Mouse (Mus musculus) urinary bladder, postnatal 36 days (tissue): ENCODE measurements around the gene Il27.

ENCODE experiments used
- DNase-seq, 2 experiments: peaks; one replicate each; pipeline ENCODE4 v3.0.0; 2022; ENCODE audit warnings: low spot score in 2 of 2, mixed read lengths in 1 of 2

The Il27 gene

DNA sequence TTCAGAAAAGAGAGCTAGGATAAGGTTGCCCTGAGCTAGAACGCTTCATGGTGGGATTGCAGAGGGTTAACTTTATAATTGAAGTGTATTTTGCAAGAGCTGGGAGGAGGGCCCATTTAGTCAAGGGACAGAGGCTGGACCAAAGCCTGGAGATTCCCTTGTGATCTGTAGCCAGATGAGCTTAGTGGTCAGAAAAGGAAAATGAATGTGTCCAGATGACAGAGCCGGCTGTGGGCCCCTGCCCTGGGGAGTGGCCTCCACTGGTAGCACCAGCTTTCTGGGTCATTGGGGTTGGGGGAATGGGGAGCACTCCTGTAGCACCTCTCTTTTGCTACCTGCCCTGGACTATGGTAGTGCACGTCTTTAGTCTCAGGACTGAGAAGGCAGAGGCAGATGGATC lies 12.3 kb upstream of the Il27 start:
- peak; percentile 41 to 74 for DNase-seq

DNA sequence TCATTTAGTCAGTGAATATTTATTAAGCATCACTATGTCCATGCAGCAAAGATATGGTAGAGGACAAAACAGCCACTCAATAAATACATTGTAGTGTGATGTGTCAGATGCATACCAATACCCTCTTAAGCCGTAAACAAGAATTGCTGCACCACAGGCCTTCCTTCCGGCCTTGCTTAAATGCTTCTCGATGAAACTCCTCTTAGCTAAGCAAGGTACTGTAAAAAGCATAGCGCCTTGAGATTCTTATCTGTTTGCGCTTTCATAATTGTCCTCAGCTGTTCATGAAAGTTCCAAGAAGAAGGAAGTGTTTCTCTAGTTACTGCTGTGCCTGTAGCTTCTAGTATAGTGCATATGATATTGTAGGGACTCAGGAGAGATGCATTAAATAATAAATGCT lies 11.9 kb upstream of the Il27 start:
- DNase-seq: no peak

DNA sequence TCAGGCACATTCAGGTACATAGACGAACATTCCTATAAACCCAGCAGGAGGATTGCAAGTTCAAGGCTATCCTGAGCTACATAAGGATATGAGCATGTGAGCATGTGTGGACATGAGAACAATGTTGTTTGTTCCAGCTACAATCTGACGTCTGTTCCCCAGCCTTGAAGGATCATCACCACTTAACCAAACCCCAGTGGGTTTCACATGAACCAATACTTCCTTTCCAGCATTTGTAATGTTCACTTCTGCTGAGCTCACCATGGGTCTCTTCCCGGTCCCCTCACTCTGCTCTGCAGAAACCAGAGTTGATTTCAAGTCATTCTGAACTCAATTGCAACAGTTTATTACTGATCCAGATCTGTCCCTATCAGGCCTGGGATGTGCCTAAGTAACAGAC lies 7.9 kb upstream of the Il27 start:
- no peak for DNase-seq

DNA sequence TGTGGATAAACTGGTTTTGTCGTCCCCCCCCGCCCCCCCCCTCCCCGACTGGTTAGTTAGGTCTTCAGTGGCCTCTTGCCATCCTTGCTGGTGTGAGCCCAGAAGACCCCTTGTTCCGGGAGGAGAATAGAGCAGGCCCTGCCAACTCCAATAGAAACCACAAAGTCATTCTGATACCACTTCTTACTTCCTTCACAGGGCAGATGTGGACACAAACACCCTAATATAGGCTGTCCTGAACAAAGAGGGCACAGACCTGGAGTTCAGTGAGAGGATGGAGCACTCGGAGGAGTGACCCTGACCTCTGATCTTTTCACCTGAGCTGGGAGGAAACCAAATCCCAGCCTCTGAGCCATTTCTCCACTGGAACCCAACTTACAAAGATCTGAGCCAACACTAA lies 7.2 kb upstream of the Il27 start:
- no peak for DNase-seq

DNA sequence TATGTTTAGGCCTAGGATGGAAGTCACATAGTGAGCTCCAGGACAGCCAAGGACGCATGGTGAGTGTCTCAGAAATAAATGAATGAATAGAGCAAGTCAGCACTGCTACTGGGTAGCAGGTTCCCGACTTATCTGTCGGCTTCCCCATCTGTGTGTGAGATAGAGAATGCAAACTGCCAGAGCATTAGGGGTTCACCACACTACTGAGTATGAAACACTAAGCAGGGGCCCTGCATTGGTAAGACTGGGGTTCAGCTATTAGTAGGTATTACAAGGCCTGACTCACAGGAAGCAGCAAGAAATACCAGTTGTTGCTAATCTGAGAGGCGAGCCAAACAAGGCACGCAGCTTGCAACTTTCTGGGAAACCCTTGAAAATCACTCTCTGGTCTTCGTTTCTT lies 4.2 kb upstream of the Il27 start:
- no peak for DNase-seq

DNA sequence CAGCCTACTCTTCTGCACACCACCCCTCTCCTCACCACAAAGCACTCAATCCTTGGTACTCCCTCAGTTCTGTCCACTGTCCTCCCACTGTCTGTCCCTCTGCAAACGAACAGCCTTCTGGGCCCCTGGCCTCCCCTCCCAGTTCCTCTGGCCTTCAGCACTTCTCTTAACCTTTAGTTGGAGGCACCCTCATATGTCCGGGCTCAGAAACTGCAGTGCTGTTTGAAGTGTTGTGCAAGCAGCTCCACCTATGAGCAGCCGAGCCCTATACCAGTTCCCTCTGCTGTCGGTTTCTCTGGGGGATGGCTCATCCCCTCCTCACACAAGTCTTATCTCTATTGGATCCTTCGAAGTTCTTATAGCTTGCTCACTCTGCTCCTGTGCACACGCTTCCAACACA lies 1.7 kb upstream of the Il27 start:
- no peak for DNase-seq

DNA sequence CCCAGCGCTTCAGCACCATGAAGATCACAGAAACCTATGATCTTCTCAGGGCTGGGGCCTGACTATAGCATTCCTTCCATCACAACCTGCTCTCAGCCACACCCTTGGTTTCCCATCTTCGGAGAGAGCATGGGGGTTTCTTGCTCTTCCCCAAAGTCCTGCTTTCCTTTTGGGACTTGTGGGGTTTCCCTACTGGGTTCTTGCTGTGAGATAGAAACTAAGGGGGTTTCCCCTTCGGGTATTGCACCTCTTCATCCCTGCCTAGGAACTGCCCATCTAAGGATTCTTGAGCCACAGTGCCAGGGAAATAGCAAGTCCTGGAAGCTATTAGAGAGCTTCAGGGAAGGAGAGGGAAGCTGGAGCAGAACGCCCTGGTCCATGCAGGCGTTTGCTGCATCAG lies 1.1 kb upstream of the Il27 start:
- no peak for DNase-seq

DNA sequence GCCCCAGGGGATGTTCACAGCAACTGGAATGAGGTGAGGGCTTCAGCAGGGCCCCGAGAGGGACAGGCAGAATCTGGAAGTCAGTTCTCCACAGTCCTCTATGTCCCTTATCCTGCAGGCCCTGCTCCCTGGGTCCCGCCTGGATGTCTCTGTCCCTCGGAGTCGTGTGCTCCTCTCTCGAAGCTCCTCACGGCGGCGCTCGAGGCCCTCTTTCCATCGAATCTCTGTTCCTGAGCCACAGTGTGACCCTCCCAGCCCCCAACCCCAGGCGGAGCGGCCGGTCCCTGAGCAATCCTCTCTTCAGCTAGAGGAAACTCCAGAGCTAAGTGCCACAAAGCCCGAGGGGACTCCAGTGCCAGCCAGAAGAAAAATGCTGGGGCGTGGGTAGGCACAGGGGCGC lies 7.0 kb downstream of the Il27 start:
- peak; percentile 48 to 68 for DNase-seq

DNA sequence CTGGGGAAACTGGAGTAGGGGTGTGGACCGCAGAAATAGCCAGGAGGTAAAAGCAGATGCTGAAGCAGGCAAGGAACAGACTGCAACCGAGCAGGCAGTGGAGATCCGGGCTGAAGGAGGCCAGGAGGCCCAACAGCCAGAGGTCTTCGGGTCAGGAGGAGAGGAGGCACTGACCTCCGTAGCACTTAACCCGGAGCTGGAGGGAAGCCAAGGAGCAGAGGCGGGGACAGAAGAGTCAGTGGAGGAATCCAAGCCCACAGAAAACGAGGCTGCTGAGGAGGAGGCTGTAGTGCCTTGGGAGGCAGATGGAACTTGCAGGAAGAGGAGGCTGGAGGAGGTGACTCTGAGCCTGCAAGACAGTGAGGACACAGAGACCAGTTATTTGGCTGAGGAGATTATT lies 7.9 kb downstream of the Il27 start:
- DNase-seq: peak in 1 of 2 experiments; percentile 64

DNA sequence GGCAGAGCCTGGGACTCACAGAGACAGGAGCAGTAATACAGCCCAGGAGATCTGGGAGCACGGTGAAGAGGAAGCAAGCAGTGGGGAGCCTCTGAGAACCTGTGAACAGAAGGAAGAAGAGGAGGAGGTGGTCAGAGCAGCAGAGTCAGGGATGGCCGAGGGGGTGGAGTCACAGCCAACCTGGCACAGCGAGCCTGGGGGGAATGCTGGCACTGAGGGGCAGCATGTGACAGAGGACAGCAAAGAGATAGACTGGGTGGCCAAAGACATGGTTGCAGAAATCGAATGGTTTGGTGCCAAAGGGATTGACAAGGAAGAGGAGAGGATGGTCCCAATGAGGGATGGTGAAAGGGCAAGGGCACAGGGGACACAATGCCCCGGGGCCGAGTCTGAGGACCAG lies 9.0 kb downstream of the Il27 start, which contains the start of gene Cln3:
Gene Cln3 (minus strand): TSS at position 101 of the 400 bp plus-strand sequence.
- DNase-seq: no peak

DNA sequence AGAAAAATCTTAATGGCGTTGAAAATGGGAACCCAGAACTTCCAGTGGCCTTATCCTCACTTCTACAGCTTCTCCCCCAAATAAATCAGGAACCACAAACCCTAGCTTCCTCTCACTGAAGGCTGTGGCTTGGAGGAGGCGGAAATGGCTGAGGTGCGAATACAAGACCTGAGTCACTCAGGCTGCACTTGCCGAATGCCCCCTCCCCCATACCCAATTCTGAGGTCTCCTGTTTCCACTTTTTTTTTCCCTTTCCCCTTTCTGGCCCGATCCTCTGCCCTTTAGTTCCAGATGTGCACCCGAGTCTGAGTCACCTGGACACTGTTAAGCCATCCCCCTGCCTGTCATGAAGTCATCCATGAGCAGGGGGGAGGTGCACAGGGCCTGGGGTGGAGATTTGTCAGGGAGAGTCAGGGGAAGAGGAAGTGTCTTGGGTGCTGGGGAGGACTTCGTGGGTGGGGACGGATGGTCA lies 10.2 kb downstream of the Il27 start, which contains the start of gene Apobr:
Gene Apobr (plus strand): TSS at position 437 of the 472 bp plus-strand sequence.
- no peak for DNase-seq

DNA sequence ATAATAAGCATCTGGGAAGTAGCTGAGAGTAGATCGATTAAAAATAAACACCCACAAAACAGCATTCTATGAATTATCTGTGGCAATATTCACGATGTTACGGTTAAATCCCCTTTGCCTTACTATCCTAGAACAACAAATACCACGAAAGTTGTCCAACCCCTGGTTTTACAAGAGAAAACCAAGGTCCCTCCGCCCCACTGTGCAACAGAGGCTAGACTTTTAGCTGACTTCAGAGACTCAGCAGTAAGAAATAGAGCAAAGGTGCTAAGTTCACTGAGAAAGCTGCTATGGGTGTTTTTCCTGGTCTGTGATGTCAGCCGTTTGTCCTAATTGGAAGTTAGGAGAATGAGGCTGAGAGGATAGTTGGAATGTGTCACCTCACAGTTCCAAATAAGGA lies 11.0 kb downstream of the Il27 start:
- no peak for DNase-seq

DNA sequence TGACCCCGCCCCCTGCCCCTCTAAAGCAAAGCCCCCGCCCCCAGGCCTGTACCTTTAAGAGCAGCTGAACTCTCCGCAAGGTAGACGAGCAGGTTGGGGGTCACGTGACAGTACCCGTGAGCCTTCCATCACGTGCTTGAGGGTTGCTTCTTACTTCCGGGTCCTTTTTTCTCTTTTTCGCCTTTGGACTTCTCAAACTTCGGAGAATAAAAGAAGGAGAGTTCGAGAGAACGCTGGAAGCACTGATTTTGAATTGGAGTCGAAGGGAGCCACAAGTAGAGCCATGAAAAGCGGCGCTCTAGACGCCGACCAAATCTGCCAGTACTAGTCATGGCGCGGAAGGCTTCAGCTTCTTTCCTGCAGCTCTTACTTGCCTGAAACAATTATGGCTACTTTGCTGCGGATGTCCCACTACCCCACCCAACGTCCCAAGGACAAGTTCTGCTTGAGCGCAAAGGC lies 11.5 kb downstream of the Il27 start:
- DNase-seq: peak; percentile 78 to 86

DNA sequence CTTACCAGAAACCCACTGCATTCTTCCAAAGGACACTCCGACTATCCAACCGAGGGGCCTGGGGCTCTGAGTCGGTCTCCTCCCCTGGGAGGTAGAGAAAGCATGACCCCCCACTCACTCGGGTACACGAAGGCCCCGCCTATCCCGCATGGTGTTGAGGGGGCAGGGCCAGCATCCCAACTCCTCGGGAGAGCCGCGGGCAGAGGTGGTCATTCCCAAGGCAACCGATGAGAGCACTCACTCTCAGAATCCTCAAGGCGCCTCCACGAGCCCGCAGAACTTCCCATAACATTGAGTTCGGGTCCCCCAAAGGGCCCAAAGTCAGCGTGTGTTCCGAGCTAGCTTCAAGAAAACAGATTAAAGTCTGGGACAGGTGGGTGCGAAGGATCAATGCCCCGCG lies 12.0 kb downstream of the Il27 start:
- DNase-seq: no peak

DNA sequence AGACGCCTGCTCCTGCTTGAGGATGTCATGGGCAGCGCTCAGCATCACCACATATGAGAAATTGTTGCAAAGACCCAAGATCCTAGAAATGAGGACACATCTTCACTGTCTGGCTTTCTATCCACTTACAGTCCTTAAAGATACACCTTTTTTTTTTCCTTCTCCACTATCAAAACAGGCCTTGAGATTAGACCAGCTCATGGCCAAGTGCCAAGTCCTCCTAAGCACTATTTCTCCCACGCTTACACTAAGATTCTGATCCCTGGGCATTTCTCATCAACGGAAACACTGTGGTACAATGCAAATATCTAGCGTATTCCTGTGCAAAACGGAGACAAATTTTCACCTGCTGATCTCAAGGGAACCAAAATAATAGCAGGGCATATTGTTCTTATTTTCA lies 13.1 kb downstream of the Il27 start:
- DNase-seq: no peak

DNA sequence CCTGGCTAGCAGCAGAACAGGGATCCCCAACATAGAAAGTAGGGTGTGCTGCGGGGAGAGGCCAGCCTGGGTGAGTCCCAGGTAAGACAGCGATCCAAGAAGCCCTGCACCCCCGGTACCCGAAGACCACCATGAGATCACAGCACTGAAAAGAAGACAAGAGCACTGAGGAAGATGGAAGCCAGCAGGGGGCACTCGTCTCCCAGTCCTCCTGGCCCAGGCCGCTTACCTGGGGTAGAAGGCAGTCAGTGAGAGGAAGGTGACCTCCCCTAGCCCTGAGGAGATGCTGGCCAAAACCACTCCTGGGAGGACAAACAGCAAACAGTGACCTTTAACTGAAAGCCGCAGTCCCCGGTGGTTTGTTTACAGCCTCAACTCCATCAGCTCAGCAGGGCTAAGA lies 15.6 kb downstream of the Il27 start:
- no peak for DNase-seq

DNA sequence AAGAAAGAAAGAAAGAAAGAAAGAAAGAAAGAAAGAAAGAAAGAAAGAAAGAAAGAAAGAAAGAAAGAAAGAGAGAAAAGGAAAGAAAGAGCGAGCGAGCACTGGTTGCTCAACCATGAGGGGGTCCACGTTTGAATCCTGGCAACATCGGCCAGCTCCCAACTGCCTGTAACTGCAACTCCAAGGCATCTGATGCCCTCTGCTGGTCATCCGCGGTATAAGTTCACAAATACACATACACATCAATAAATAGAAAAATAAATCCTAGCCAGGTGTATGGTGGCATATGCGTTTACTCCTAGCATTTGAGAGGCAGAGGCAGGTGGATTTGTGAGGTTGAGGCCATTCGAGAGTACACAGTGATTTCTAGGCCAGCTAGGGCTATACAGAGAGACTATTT lies 17.8 kb downstream of the Il27 start:
- DNase-seq: no peak

DNA sequence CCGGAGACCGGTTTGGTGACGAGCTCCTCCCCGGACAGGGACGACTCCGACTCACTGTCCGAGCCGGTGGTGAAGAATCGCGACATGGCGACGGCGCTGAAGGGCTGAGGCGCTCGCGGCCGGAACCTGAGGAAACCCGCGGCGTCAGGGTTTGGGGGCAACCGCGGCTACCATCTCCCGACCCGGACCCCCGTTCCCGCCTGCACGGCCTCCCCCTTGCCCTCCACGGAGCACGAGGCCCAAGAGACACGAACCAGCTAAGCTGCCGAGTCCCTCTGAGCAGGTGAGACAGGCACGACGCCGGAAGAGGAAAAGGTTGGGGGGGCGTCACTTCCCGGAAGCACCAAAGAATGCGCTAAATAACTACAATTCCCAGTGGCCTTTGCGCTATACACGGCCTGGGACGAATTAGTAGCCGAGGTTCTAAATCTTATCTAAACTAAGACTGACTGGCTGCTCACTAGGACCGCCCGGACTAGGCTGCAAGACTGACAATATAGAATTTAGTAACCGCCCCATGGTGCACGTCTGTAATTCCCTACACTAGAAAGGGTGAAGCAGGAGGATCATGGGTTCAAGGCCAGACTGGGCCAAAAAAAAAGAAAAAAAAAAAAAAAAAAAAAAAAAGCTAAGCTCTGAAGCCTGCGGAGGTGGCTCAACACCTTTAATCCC lies 28.5 kb downstream of the Il27 start, which contains the start of gene Eif3c:
Gene Eif3c (minus strand): TSS at position 318 of the 672 bp plus-strand sequence.
- peak; percentile 79 to 84 for DNase-seq

DNA sequence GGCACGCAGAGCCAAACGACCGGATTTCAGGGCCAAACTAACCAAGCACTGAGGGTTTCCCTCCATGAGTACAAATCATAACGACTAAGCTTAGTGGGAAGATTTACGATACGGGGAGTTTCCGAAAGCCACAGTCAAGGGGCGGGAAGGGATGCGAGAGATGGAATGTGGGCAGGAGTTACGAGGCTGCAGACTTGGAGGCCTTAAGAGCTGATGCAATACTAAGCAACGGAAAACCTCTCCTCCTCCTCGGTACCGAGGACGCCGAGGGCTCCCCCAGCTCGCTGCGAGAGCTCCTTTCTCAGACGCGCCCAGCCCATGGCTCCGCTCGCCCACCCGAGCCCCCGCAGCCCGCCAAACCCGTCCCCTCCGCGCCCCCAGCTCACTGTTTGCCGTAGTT lies 29.0 kb downstream of the Il27 start:
- DNase-seq: no peak

DNA sequence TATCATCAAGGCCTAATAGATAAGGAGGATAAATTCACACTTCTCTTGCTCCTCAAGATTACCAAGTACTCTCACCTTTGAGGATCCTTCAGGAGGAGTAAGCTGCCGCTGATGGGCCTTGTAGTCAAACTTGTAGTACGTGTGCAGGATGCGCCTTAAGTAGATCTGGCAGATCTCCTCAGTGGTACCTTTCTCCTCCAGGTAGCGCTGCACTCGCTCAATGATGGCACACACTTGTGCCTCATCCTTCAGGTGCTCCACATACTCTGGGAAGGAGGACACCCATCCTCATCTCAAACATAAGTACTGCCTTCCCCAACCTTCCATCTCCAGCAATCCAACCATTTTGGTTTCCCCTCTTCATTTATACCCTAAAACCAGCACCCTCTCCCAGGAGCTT lies 38.1 kb downstream of the Il27 start:
- no peak for DNase-seq

DNA sequence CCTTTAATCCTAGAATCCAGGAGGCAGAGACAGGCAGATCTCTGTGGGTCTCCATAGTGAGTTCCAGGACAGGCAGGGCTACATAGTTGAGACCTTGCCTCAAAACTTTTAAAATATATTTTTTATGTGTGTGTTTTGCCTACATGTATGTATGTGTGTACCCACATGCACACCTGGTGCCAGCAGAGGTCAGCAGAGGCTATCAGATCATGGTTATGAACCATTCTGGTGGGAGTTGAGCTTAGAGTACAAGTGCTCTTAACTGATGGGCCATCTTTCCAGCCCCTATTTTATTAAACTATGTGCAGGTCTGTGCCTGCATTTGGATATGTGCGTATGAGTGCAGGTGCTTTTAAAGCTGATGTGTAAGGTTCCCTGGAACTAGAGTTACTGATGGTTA lies 39.9 kb downstream of the Il27 start:
- DNase-seq: no peak

DNA sequence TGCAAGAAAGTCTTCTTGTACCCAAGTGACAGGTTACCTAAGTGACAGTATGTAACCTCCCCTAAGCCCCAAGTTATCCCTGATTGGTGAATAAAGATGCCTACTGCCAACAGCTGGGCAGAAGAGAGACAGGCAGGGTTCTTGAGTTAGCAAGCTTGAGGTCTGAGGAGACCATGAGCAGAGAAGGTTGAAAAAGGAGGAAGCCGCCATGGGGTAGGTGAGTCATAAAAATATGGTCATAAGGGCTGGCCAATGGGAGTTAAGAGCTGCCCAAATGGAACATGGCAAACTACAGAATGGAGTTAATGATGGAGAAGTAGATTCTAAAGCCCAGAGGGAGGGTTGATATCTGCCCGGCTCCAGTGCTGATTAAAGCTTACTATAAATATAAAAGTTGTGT lies 49.1 kb downstream of the Il27 start:
- DNase-seq: no peak

DNA sequence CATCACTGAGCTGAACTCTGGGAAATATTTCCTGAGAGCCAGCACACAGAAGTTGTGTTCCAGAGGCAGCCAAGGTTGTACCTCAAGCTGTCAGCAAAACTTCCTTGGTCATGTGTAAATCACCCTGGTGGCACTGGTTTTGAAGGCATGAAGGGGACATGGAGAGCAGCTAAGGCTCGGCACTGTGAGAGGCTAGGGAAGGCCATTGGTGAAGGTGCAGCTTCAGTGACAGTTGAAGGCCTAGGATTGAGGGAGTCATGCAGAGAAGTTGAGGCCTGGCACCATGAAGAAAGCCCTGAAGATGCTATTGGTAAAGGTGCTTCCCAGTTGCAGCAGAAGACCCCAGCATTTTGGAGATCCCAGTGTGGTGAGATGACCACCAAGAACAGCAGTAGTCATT lies 53.1 kb downstream of the Il27 start:
- no peak for DNase-seq
